9 mouse cellular contexts compared by ENCODE assay signal in the genomic region with DNA sequence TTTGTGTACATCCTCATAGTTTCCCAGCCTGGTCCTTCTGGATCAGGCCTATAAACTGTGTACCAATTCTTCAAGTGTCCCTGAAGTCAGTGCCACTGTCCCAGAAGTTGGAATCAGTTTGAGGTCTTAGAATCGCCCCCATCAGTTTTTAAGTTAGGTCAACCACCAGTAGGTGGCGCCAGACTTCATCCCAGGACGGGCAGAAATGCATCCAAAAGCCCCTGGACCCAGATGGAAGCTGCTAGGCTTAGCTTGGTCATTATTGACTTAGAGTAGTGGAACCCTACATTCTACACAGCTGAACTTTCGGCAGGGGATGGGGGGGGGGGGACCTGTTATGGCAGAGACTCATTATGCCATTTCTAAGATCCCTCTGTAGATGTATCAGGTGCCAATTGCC.
DNase-seq lines count a peak whose midpoint lies in the region; ATAC-seq and TF ChIP-seq lines count a peak whose summit lies in the region.
"Had no signal": no experiment of that assay in that cellular context is flagged by ENCODE, and none has a peak within 500 bp of the region (broad histone marks: within the 10 kb centered on the region; RNA-seq: fewer than 3 reads in every experiment).

No protein-coding gene starts in this region.

- WGBS in hindbrain, embryonic 10.5 days: 47% methylated on average over 4 of the region's 4 CpGs
- WGBS in hindbrain, embryonic 16.5 days: 43% methylated on average over 4 of the region's 4 CpGs
- WGBS in thymus, adult 2 months: 58% methylated on average over 4 of the region's 4 CpGs
- 37% methylated on average over 4 of the region's 4 CpGs for WGBS in lung, embryonic 14.5 days

- H3K27me3 ChIP-seq in hindbrain, embryonic 10.5 days (ENCODE audit: insufficient read depth, poor library complexity, severe bottlenecking): no peaks in the 10 kb centered on the region
- no peaks in the 10 kb centered on the region for H3K27me3 ChIP-seq in hindbrain, embryonic 16.5 days (replicated peaks; ENCODE audit: control insufficient read depth, insufficient read depth, low read length)
- H3K27me3 ChIP-seq in thymus, adult 2 months (ENCODE audit: control insufficient read depth, insufficient read depth, low read length): no peaks in the 10 kb centered on the region
- no peaks in the 10 kb centered on the region for H3K27me3 ChIP-seq in lung, embryonic 14.5 days (ENCODE audit: insufficient read depth, low read length)

- H3K9ac ChIP-seq in hindbrain, embryonic 16.5 days (ENCODE audit: low read depth, low read length): no peak overlapping the region
- H3K9ac ChIP-seq in lung, embryonic 14.5 days: no peak overlapping the region

- peak; percentile 54 for DNase-seq in hindbrain, embryonic 10.5 days (ENCODE audit: low spot score)
- DNase-seq in thymus, adult 2 months: peak; percentile 50
- no peak for DNase-seq in thymus, adult 18-20 months
- peak; percentile 11 for DNase-seq in c-Kit-positive CD71-positive TER-119-negative erythroid progenitor cells, embryonic 14.5 days (ENCODE audit: low read depth)
- peak; percentile 82 for DNase-seq in lung, embryonic 14.5 days
- no peak for DNase-seq in ovary, postnatal 14 days (ENCODE audit: low spot score)
- DNase-seq in gastrocnemius, adult 18-20 months (ENCODE audit: low spot score): no peak

- H3K36me3 ChIP-seq in hindbrain, embryonic 10.5 days: no peaks in the 10 kb centered on the region
- H3K36me3 ChIP-seq in hindbrain, embryonic 16.5 days (ENCODE audit: control insufficient read depth, insufficient read depth, low read length): no peaks in the 10 kb centered on the region
- H3K36me3 ChIP-seq in thymus, adult 2 months (ENCODE audit: control insufficient read depth, insufficient read depth, low read length): no peaks in the 10 kb centered on the region
- no peaks in the 10 kb centered on the region for H3K36me3 ChIP-seq in lung, embryonic 14.5 days (ENCODE audit: insufficient read depth)

- H3K4me1 ChIP-seq in hindbrain, embryonic 10.5 days (replicated peaks): no peaks in the 10 kb centered on the region
- no peaks in the 10 kb centered on the region for H3K4me1 ChIP-seq in hindbrain, embryonic 16.5 days (ENCODE audit: control insufficient read depth, insufficient read depth, low read depth, low read length)
- H3K4me1 ChIP-seq in thymus, adult 2 months (replicated peaks; ENCODE audit: control insufficient read depth, insufficient read depth, low read length): peaks cover 12% of the 10 kb centered on the region
- no peaks in the 10 kb centered on the region for H3K4me1 ChIP-seq in lung, embryonic 14.5 days (ENCODE audit: insufficient read depth)

- no peaks in the 10 kb centered on the region for H3K9me3 ChIP-seq in hindbrain, embryonic 10.5 days
- H3K9me3 ChIP-seq in hindbrain, embryonic 16.5 days (ENCODE audit: control insufficient read depth, low read length): no peaks in the 10 kb centered on the region
- no peaks in the 10 kb centered on the region for H3K9me3 ChIP-seq in lung, embryonic 14.5 days (ENCODE audit: low read depth, low read length)

- no peak overlapping the region for H3K27ac ChIP-seq in hindbrain, embryonic 10.5 days
- H3K27ac ChIP-seq in hindbrain, embryonic 16.5 days (ENCODE audit: low read depth, low read length): no peak overlapping the region
- H3K27ac ChIP-seq in thymus, adult 2 months (ENCODE audit: control insufficient read depth, insufficient read depth, low read length): no peak overlapping the region
- H3K27ac ChIP-seq in lung, embryonic 14.5 days (ENCODE audit: low read depth): no peak overlapping the region

- TF ChIP-seq POLR2A in thymus, adult 2 months (IDR thresholded peaks at IDR 0.05; ENCODE audit: control insufficient read depth, extremely low read depth, insufficient read depth, low read length, poor library complexity): no peak

- TF ChIP-seq CTCF in thymus, adult 2 months (IDR thresholded peaks at IDR 0.05; ENCODE audit: borderline replicate concordance, control insufficient read depth, extremely low read depth, insufficient read depth, low read length, poor library complexity): peak; percentile 46; the same call in 1 of the 2 replicates
- peak; percentile 76 for TF ChIP-seq CTCF in lung, embryonic 14.5 days (IDR thresholded peaks at IDR 0.05; ENCODE audit: low read depth)

- no peak overlapping the region for H3K4me3 ChIP-seq in hindbrain, embryonic 10.5 days
- no peak overlapping the region for H3K4me3 ChIP-seq in hindbrain, embryonic 16.5 days (ENCODE audit: low read length)
- no peak overlapping the region for H3K4me3 ChIP-seq in thymus, adult 2 months (ENCODE audit: control insufficient read depth, insufficient read depth, low read length)
- no peak overlapping the region for H3K4me3 ChIP-seq in lung, embryonic 14.5 days (ENCODE audit: low read depth, low read length)
- H3K4me3 ChIP-seq: erythroblast, embryonic 14.5 days had no signal

- no peak for ATAC-seq in hindbrain, embryonic 16.5 days
- no peak; the same call in 1 of the 2 replicates for ATAC-seq in lung, embryonic 14.5 days (ENCODE audit: insufficient read depth)

- H3K4me2 ChIP-seq in hindbrain, embryonic 16.5 days (ENCODE audit: low read length): no peak overlapping the region
- H3K4me2 ChIP-seq in lung, embryonic 14.5 days: no peak overlapping the region

Comparison
In these comparisons a context has a peak if more than half of its experiments do, and no peak if none do; other contexts are left out.
1. DNase-seq: peak in hindbrain, embryonic 10.5 days (single experiment), thymus, adult 2 months (single experiment), c-Kit-positive CD71-positive TER-119-negative erythroid progenitor cells, embryonic 14.5 days (single experiment) and lung, embryonic 14.5 days (single experiment); none in thymus, adult 18-20 months (0 of 2), ovary, postnatal 14 days (single experiment) and gastrocnemius, adult 18-20 months (single experiment).